Mouse (Mus musculus): ENCODE measurements around the gene Gm43302.
"Not testable (repeated sequence)": the region's sequence is repeated elsewhere in the genome, so short reads cannot be mapped to it uniquely, and the experiment has no call there.

Gene Gm43302

GRCm38 (mm10) chr5:105200791-105201355 is 92.6 kb downstream of the Gm43302 start:
- not testable (repeated sequence) for DNase-seq (ENCODE audit: low read depth in 1 of 2, low spot score in 2 of 2)

GRCm38 (mm10) chr5:105199149-105199548 is 94.3 kb downstream of the Gm43302 start:
- not testable (repeated sequence) for DNase-seq (ENCODE audit: low read depth in 1 of 2, low spot score in 2 of 2)

- DNase-seq (ENCODE audit: low read depth in 1 of 2, low spot score in 2 of 2) = not testable (repeated sequence)
Measured at GRCm38 (mm10) chr5:105197915-105198560, 95.5 kb downstream of the Gm43302 start.

GRCm38 (mm10) chr5:105196308-105196707 is 97.2 kb downstream of the Gm43302 start:
- DNase-seq (ENCODE audit: low read depth in 1 of 2, low spot score in 2 of 2) = not testable (repeated sequence)

GRCm38 (mm10) chr5:105192536-105192935 is 101.0 kb downstream of the Gm43302 start:
- not testable (repeated sequence) for DNase-seq (ENCODE audit: low read depth in 1 of 2, low spot score in 2 of 2)

GRCm38 (mm10) chr5:105181446-105181845 is 112.0 kb downstream of the Gm43302 start:
- no peak for DNase-seq (ENCODE audit: low read depth in 1 of 2, low spot score in 2 of 2)

All from monocyte, adult 2 months (primary cell).